Mouse (Mus musculus) urinary bladder, postnatal 25 days (tissue): ENCODE results near the gene Cxcr2.

Experiments used
- DNase-seq: peaks from one replicate; pipeline ENCODE4 v3.0.0; 2022; ENCODE audit warnings: low spot score

Cxcr2 gene

GRCm38 (mm10) chr1:74153461-74154184 is at the start of gene Cxcr2:
Gene Cxcr2, plus strand, starts transcription at chr1:74153989.
- no peak for DNase-seq

GRCm38 (mm10) chr1:74105660-74106059 is 48.1 kb upstream of the Cxcr2 start:
- DNase-seq = no peak

GRCm38 (mm10) chr1:74106214-74106613 is 47.6 kb upstream of the Cxcr2 start:
- no peak for DNase-seq

- DNase-seq = no peak
Measured at GRCm38 (mm10) chr1:74107931-74108618, 45.7 kb upstream of the Cxcr2 start.

- DNase-seq = no peak
Measured at GRCm38 (mm10) chr1:74109670-74110069, 44.1 kb upstream of the Cxcr2 start.

- DNase-seq = no peak
Measured at GRCm38 (mm10) chr1:74110932-74111695, 42.7 kb upstream of the Cxcr2 start.

GRCm38 (mm10) chr1:74111696-74112030 is 42.1 kb upstream of the Cxcr2 start:
- DNase-seq = no peak

- no peak for DNase-seq
Measured at GRCm38 (mm10) chr1:74113071-74113470, 40.7 kb upstream of the Cxcr2 start.

- no peak for DNase-seq
Measured at GRCm38 (mm10) chr1:74117876-74118275, 35.9 kb upstream of the Cxcr2 start.

- DNase-seq = peak; percentile 33
Measured at GRCm38 (mm10) chr1:74119115-74119514, 34.7 kb upstream of the Cxcr2 start.

- no peak for DNase-seq
Measured at GRCm38 (mm10) chr1:74121138-74121537, 32.7 kb upstream of the Cxcr2 start.

GRCm38 (mm10) chr1:74121821-74122576 is 31.8 kb upstream of the Cxcr2 start:
- peak; percentile 49 for DNase-seq

- DNase-seq = no peak
Measured at GRCm38 (mm10) chr1:74123215-74123614, 30.6 kb upstream of the Cxcr2 start.

GRCm38 (mm10) chr1:74124021-74124981 is 29.5 kb upstream of the Cxcr2 start, which contains the start of gene Tns1:
Gene Tns1, minus strand, starts transcription at chr1:74124449.
- DNase-seq = peak; percentile 34

GRCm38 (mm10) chr1:74124991-74125552 is 28.7 kb upstream of the Cxcr2 start, which contains the start of gene Rufy4:
Gene Rufy4, plus strand, starts transcription at chr1:74125541.
- peak; percentile 56 for DNase-seq

GRCm38 (mm10) chr1:74130883-74131659 is 22.7 kb upstream of the Cxcr2 start:
- DNase-seq = no peak

- DNase-seq = no peak
Measured at GRCm38 (mm10) chr1:74132011-74132410, 21.8 kb upstream of the Cxcr2 start.

GRCm38 (mm10) chr1:74133954-74134353 is 19.8 kb upstream of the Cxcr2 start:
- no peak for DNase-seq

GRCm38 (mm10) chr1:74135326-74135950 is 18.4 kb upstream of the Cxcr2 start:
- DNase-seq = no peak
